Mouse (Mus musculus) B cell, adult 2 months (primary cell): ENCODE data around the gene Fkbp6.

Experiments used
- DNase-seq, 2 experiments: peaks; one replicate each; pipeline ENCODE4 v3.0.0; 2022

The Fkbp6 gene

GRCm38 (mm10) chr5:135351606-135352005 lies 1.8 kb upstream of the Fkbp6 start:
- no peak for DNase-seq

- no peak for DNase-seq
Observed at GRCm38 (mm10) chr5:135347511-135348011, 2.3 kb downstream of the Fkbp6 start.

GRCm38 (mm10) chr5:135346430-135346829 lies 3.4 kb downstream of the Fkbp6 start:
- no peak for DNase-seq

DNA sequence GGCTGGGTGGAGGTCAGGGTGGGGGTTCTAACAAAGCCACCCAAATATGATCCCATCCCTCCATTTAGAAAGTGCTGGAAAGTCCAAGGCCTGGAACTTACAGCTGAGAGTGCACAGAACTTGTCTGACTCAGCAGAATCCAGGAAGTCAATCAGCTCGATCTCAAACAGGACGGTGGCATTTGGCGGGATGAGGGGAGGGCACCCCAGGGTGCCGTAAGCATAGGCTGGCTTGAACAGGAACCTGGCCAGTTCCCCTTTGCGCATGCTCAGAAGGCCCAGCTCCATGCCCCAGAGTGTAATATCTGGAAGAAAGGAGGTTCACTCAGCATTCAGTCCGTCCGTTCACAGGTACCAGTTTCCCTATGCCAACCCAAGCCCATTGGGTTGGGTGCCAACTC lies 3.9 kb downstream of the Fkbp6 start:
- no peak for DNase-seq

DNA sequence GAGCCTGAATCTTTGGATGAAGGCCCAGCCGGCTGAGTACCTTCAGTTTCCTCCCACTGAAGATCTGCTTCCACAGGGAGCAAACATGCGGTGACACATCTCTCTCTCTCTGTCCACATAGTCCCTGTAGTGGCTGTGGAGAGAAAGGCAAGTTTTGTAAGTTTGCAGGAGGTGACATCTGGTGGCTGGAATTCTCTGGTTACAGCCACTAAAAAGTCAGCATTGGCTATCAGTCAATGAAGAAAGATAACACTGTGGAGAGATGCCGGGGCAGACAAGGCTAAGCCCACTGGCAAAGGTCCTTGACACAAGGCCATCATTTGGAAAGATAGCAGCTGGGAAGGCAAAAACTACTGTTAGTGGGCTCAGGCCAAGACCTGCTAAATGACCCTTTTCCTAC lies 12.3 kb downstream of the Fkbp6 start:
- no peak for DNase-seq

- no peak for DNase-seq
Observed at GRCm38 (mm10) chr5:135331161-135331560, 18.7 kb downstream of the Fkbp6 start.

- no peak for DNase-seq
Observed at GRCm38 (mm10) chr5:135330201-135330600, 19.6 kb downstream of the Fkbp6 start.

DNA sequence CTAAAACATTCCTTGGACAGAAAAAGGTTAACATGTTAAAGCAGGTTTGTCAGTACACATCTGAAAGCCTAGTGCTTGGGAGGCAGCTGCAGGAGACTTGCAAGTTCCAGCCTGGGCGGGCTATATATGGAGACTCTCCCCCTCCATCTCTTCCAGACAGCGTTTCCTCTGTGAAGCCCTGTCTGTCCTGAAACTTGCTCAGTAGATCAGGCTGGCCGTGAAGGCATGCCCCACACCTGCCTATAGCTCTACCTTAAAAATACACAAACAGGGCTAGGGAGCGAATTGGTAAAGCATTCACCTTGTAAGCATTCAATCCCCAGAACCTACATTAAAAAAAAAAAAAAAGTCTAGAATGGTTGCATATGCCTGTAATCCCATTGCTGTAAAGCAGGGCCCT lies 20.4 kb downstream of the Fkbp6 start:
- DNase-seq = no peak

GRCm38 (mm10) chr5:135326121-135326659 lies 23.7 kb downstream of the Fkbp6 start:
- DNase-seq = no peak

DNA sequence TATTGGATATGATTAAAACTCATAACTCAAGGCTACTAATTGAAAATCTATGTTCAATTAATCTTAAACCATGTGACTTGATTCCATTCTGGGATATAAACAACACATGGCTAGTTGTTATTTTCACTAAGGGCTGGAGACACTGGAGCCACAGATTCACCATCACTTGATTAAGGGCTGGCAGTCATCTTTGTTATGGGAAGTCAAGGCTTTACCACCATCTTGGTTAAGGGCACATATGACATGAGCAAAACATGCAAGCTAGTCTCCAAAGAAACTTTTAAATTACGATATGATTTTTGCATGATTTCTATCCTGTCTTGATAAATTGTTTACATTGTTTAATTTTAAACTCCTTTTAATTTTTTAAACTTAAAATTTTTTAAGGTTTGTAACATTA lies 27.6 kb downstream of the Fkbp6 start:
- no peak for DNase-seq

GRCm38 (mm10) chr5:135319856-135320255 lies 30.0 kb downstream of the Fkbp6 start:
- DNase-seq = no peak

DNA sequence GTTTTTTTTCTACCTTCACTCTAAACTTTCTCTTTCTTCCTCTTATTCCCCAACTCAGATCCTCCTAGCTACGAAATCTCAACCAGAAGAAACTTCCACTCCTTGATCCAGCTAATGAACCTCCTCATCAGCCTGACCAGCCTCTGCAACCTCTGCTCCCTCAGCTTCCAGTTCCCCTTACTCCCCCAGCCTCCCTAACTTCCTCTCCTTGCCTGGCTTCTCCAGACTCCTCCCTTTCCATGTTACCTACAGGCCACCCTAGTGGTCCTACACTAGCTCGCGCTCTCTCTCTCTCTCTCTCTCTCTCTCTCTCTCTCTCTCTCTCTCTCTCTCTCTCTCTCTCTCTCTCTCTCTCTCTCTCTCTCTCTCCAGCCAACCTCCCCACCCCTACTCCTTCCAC lies 33.7 kb downstream of the Fkbp6 start:
- DNase-seq = no peak

DNA sequence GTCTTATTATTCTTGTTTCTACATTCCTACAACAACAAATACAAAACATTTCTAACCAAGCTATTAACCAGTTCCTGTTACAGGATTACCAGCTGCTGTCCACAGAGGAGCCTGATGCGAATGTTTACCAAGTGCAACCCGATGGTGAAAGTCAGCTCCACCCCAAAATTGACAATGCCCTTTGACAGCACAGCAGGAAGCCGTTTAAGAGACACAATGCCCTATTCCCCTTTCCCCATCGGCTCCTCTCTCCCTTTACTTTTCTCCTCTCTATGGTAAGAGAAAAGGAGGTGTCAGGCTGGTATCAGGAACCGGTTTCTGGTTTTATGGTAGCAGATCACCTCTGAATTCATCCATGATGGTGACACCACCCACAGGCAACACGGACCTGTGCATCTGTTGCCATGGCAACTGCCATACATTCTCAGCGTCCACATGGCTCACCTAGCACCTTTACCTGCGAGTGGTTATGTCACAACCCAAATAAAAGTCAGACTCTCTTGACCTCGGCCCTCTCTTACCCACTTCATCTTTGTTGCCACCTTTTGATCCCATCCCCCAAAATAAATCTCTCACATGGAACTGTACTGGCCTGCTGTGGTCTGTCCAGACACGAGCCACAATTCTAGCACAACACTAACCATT lies 43.4 kb downstream of the Fkbp6 start:
- no peak for DNase-seq

DNA sequence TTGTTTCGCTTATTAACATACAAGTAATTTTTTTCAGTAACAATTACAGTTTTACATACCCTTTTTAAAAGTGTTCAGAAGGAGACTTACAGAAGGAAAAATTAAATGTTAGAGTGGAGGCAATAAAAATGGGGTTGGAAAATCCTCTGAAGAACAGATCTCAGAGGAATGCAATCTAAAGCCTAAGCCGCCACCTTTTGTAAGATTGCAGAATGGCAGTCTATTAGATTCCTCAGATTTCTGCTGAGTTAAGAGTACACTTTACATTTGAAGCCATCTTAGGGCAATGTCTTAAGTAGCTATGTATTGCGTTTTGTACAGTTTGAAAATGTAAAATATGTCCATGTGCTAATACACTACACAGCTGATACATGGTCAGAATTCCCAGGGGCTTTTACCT lies 47.4 kb downstream of the Fkbp6 start:
- no peak for DNase-seq

- no peak for DNase-seq
Observed at GRCm38 (mm10) chr5:135301916-135302315, 47.9 kb downstream of the Fkbp6 start.

- DNase-seq = no peak
Observed at GRCm38 (mm10) chr5:135292001-135292400, 57.8 kb downstream of the Fkbp6 start.

DNA sequence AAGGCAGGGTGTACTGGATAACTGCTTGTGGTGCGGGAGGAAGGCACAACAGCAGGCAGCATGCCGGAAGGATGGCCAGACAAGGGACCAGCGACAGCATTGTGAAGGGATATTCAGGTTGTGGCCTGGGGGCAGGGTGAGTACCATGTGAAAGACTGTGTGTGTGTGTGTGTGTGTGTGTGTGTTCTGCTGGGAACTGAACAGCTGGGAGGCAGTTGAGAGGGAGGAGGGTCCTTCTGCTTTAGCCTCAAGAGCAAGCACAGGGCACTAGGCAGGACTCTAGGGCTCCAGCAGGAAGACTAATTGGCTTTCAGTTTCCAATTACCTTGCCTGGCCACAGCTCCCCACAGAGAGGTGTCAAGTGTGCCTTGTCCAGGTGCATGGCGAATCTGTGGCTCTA lies 58.7 kb downstream of the Fkbp6 start:
- DNase-seq = no peak

- DNase-seq = no peak
Observed at GRCm38 (mm10) chr5:135290703-135291102, 59.1 kb downstream of the Fkbp6 start.

GRCm38 (mm10) chr5:135286926-135287325 lies 62.9 kb downstream of the Fkbp6 start:
- no peak for DNase-seq

- peak; percentile 75 to 78 for DNase-seq
Observed at GRCm38 (mm10) chr5:135286185-135286584, 63.7 kb downstream of the Fkbp6 start.

GRCm38 (mm10) chr5:135285211-135285610 lies 64.6 kb downstream of the Fkbp6 start:
- no peak for DNase-seq

- DNase-seq = no peak
Observed at GRCm38 (mm10) chr5:135280226-135280625, 69.6 kb downstream of the Fkbp6 start.

GRCm38 (mm10) chr5:135276597-135276996 lies 73.2 kb downstream of the Fkbp6 start:
- DNase-seq = no peak

DNA sequence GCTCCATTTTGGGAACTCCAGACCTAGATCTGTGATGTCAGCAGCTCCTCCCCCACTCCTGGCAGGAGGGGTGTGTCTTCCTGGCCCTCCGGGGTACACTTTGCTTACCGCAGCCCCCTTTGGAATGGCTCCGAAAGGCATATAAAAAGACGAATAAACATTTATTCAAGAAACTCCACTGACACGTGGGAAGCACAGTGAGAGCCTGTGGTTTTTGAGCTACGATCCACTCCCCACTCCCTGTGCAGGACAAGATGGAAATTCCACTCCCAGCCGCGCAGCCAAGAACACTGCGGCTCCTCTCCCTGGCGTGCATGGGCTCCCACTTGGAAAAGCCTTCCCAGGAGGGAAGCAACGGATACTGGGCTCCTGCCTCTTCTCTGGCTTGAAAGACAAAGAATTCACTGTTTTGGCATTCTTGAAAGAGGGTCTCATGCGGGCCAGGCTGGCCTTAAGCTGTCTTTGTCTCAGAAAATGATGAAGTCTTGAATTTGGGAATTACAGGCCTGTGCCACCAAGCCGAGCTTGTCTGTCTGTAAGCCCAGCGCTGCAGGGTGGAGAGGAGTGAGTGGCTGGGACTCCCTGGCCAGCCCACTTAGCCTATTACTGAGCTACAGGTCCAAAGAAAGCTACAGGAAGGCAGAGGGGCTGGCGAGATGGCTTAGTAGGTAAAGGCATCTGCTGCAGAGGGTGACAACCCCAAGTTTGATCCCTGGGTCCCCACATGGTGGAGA lies 75.0 kb downstream of the Fkbp6 start:
- no peak for DNase-seq
